Mouse (Mus musculus): ENCODE data around the gene Insm2.

The Insm2 gene

DNA sequence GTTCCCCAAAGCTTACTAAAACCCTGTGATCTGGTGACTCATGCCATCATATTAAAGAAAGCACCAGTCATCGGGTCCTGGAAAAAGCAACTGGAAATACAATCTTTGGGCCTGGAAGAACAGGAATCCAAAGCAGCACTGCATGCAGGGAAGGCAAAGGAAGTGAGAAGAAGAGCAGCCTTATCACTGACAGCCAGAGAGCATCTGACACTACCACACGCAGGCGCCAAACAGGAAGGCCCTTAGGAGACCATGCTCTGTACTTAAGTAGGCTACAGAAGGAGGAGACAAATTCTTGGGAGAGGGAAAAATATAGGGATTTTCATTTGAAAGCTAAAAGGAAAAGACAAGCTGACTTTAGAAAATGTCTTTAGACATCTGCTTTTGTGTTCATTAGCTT lies 5.2 kb downstream of the Insm2 start:
- CTCF ChIA-PET = no interaction called here

DNA sequence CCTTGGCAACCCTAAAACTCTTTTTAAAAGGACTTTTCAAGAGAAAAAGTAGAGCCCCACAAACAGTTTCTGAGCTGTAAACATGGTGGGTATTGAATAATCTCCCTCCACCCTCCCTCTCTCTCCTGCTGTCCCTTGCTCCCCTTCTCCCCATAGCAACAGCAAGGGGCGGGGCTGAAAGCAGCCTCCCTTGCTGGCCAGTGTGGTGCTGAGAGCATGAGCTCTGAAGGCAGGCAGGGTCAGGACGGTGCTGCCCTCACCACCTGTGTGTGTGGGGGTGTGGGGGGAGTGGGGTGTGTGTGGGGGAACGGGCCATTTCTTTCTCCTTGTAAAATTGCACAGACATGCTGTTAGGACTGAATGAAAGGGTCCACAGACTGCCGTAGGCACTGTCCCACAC lies 8.7 kb downstream of the Insm2 start:
- CTCF ChIA-PET = interaction anchor here (0.9 kb wide), 1 partner anchor 10 kb away, joined by 3 read pairs; no protein-coding TSS in a partner anchor

DNA sequence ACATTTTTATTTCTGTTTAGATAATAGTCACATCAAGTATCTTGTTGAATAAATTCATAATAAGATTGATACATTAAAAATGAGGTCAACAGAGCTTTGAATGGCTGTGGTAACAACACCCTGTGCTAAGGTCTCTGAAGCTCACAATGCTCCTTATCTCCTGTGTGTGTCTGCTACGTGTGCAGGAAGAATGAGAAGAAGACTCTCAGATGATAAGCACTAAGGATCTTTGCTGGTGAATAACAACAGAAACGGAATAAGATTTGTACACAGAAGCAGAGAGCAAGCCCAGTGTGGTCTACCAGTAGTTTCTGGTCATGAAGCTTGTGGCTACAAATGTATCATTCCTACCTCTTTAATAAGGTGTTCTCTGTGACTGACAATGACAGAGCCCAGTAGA lies 11.6 kb downstream of the Insm2 start:
- CTCF ChIA-PET = no interaction called here

GRCm38 (mm10) chr12:55620321-55620720 lies 21.1 kb downstream of the Insm2 start:
- CTCF ChIA-PET = no interaction called here

DNA sequence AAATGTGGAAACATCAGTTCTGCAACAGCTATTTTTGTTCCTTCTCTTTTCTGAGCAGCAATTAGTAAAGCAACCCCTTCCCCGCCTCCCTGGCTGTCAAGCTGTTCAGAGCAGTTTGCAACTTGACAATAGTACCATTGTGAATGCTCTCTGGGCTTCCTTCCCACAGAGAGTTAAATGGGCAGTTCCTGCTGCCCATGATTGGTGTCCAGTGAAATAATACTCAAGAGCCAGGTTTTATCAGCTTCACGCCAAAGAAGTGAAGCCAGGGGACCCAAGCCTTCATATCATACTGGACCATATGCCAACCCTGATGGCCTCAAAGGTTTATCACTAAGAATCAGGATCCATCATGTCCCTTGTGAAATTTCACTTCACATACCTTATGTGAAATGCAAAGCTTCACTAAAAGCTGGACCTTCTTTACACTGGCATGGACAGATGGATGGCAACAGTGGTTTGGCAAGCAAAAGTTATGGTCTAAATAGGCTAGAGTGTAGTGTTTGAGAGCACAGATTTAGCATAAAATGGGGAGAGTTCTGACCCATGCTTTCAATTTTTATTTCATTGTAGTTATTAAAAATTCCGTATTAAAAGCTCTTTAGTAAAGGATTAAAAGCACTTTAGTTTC lies 23.5 kb downstream of the Insm2 start:
- CTCF ChIA-PET = no interaction called here

GRCm38 (mm10) chr12:55623254-55623653 lies 24.0 kb downstream of the Insm2 start:
- CTCF ChIA-PET = no interaction called here

- CTCF ChIA-PET = no interaction called here
Measured at GRCm38 (mm10) chr12:55626711-55627110, 27.5 kb downstream of the Insm2 start.

DNA sequence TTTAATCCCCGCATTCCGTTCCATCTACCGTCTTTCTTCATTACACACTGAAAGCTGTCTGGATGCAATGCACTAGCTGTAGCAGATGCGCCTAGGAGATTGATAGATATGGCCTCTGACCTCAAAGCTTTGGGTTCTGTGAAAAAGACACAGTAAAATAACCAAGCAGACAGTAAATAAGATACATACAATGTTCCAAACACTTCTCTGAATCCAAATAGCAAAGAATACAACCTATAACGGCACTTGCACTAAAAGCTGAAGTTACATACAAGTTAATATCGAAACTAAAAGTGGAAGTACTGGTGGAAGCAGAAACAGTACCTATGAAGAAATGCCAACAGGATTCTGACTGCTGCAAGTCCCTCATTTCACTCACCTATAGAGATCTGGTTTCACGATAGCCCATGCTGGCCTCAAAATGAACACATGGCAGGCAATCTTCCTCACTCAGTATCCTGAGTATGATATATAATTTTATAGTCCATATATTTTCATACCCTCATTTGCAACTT lies 48.8 kb downstream of the Insm2 start:
- CTCF ChIA-PET = no interaction called here
